Mouse (Mus musculus) kidney, adult 2 months (tissue): ENCODE measurements around the gene Stx16.

ENCODE experiments used
- CTCF ChIP-seq: fragments of 200-500 bp; conservative IDR thresholded peaks from 2 replicates; pipeline ENCODE4 v1.5.1; 2011; ENCODE audit warnings: low read depth, mild to moderate bottlenecking, control low read depth, low read length, moderate library complexity, mixed read lengths; ENCODE audit not compliant: insufficient read depth, insufficient read length
- POLR2A ChIP-seq: fragments of 200-500 bp; IDR thresholded peaks from one replicate; pipeline ENCODE4 v1.6.1; 2011; ENCODE audit warnings: low read depth, low read length, control low read depth

DNA sequence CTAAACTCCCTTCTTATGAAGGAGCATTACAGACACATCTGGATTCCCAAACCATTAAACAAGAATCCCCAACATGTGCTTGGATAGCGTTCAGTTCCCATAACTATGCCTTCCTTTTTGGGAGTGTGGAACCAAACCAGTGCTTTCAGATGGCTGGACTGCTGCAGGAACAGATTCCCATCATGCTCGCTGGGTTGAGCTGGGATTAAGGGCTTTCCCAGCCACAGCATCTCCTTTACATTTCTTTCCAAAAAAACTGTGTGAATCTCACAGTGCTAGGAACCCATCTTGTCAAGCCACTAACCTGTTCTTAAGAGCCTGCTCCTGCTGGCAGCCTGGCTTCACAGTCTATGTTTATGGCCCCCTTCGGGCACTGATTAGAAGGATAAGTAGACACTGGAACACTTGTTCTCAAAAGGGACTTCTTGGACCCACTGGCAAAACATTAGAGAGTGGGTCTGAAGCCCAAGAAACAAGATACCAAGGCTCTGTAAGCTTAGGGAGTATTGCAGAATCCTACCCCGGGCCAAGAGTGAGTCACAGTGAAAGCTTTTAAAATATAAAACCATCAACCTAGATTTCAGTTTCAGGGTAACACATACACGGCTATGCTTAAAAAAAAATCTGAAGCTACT lies 2.8 kb upstream of the Stx16 start:
- TF ChIP-seq POLR2A (no peak), CTCF (no peak)
